In the genomic region with DNA sequence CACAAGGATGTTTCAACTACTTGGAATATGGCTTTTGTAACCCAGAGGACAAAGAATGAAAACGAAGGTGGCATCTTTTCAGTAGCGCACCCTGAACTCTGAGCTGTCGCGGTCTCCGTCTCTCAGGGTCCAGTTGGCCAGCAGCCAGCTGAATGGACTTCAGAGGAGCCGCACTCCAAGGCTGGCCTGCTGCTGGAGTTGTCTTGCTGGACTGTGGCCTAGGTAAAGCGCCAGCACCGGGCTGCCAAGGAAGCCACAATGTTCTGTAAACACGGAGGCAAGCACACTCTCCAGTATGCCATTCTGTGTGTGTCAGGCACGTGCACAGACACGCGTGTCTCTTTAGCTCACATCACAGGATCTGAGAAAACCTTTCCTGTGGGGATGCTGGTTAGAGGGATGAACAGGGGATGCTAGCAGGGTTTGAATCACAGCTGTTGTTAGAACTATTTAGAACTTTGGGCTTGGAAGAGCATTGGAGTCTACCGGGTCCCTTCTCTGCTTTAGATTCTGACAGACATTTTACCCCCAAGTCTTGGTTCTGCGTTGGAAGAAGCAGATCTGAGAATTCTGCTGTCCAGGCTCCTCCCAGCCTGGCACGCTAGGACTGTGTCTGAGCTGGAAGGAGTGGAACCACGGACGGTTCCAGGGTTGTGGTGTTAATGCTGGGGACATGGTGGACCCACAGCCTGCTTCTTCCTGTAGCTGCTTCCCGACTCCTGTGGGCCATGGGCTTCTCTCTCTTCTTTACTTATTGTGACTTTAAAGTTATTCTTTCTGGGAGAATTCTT, we compare ENCODE assay signal across 9 mouse cellular contexts. TPM values are rescaled to one million over a fixed set of nuclear protein-coding genes. Genes with fewer than 3 reads are reported as not detected.
DNase-seq lines count a peak whose midpoint lies in the region; ATAC-seq and TF ChIP-seq lines count a peak whose summit lies in the region.
"Had no signal": no experiment of that assay in that cellular context is flagged by ENCODE, and none has a peak within 500 bp of the region (broad histone marks: within the 10 kb centered on the region; RNA-seq: fewer than 3 reads in every experiment).

No protein-coding gene starts in this region.

- no peaks in the 10 kb centered on the region for H3K9me3 ChIP-seq in intestine, embryonic 15.5 days
- H3K9me3 ChIP-seq: liver, embryonic 15.5 days had no signal

- no peak overlapping the region for H3K4me3 ChIP-seq in kidney, adult 2 months (ENCODE audit: insufficient read depth, low read depth, low read length)
- no peak overlapping the region for H3K4me3 ChIP-seq in intestine, embryonic 15.5 days (replicated peaks)
- H3K4me3 ChIP-seq: liver, embryonic 15.5 days had no signal

- no peaks in the 10 kb centered on the region for H3K36me3 ChIP-seq in kidney, adult 2 months (ENCODE audit: control insufficient read depth, insufficient read depth, low read length)
- H3K36me3 ChIP-seq in intestine, embryonic 15.5 days = no peaks in the 10 kb centered on the region
- H3K36me3 ChIP-seq: liver, embryonic 15.5 days had no signal

- H3K4me2 ChIP-seq in intestine, embryonic 15.5 days (replicated peaks) = no peak overlapping the region
- H3K4me2 ChIP-seq: liver, embryonic 15.5 days had no signal

- no peak overlapping the region for H3K9ac ChIP-seq in intestine, embryonic 15.5 days
- H3K9ac ChIP-seq: liver, embryonic 15.5 days had no signal

- 48% methylated on average over 18 of the region's 18 CpGs for WGBS in kidney, adult 2 months
- 76% methylated on average over 18 of the region's 18 CpGs for WGBS in intestine, embryonic 15.5 days

- H3K27ac ChIP-seq in kidney, adult 2 months (ENCODE audit: insufficient read depth, low read depth, low read length) = no peak overlapping the region
- no peak overlapping the region for H3K27ac ChIP-seq in intestine, embryonic 15.5 days
- H3K27ac ChIP-seq: liver, embryonic 15.5 days had no signal

- no peak for ATAC-seq in activated CD4-positive, CD25-positive, alpha-beta regulatory T cell, adult 4 months
- no peak for ATAC-seq in intestine, embryonic 15.5 days

- H3K4me1 ChIP-seq in kidney, adult 2 months (ENCODE audit: control insufficient read depth, insufficient read depth, low read length) = no peaks in the 10 kb centered on the region
- H3K4me1 ChIP-seq in intestine, embryonic 15.5 days (replicated peaks) = 0 out of 2 replicates have a peak, but pooled peaks cover 5% of the 10 kb centered on the region
- H3K4me1 ChIP-seq: liver, embryonic 15.5 days had no signal

- TF ChIP-seq CTCF in kidney, adult 2 months (conservative IDR thresholded peaks at IDR 0.05; ENCODE audit: insufficient read depth, insufficient read length, low read depth, low read length) = no peak

- peak; percentile 19 for DNase-seq in layer of hippocampus, adult 11-12 months (ENCODE audit: low spot score)
- no peak for DNase-seq in layer of hippocampus, adult 9-10 months (ENCODE audit: low spot score)
- DNase-seq in adrenal gland, postnatal 25 days = peak; percentile 85
- DNase-seq in kidney, adult 2 months = peak; percentile 86
- peak; percentile 85 for DNase-seq in lung, postnatal 14 days
- DNase-seq in thymus, postnatal 36 days = no peak

- no peak for TF ChIP-seq POLR2A in kidney, adult 2 months (IDR thresholded peaks at IDR 0.05; ENCODE audit: low read depth, low read length)

- no peaks in the 10 kb centered on the region for H3K27me3 ChIP-seq in kidney, adult 2 months (replicated peaks; ENCODE audit: control insufficient read depth, insufficient read depth, low read length)
- no peaks in the 10 kb centered on the region for H3K27me3 ChIP-seq in intestine, embryonic 15.5 days (replicated peaks)
- H3K27me3 ChIP-seq: liver, embryonic 15.5 days had no signal

RNA-seq across cellular contexts. Expression of a gene that starts 16.1 kb away (rescaled TPM):
- 70.2 and 81.0 TPM in 2 replicates for total RNA-seq in adrenal gland, postnatal 25 days (2021)
- polyA plus RNA-seq in kidney, adult 2 months (2012; rRNA removed) = 15.0 and 17.0 TPM in 2 replicates
- under 1 TPM in 1 of 2 experiments, not detected in 1; 0.54 TPM for polyA plus RNA-seq in activated CD4-positive, CD25-positive, alpha-beta regulatory T cell, adult 4 months (2017; shearing (Covaris generic))
- 12.2 and 13.1 TPM in 2 replicates for polyA plus RNA-seq in intestine, embryonic 15.5 days (2015; fragmentation: Nextera tagmentation; extraction: Ambion mirVana)

Comparison
In these comparisons a context has a peak if more than half of its experiments do, and no peak if none do; other contexts are left out.
1. DNase-seq: peak in layer of hippocampus, adult 11-12 months (single experiment), adrenal gland, postnatal 25 days (single experiment), kidney, adult 2 months (single experiment) and lung, postnatal 14 days (single experiment); none in layer of hippocampus, adult 9-10 months (single experiment) and thymus, postnatal 36 days (0 of 2).